Mouse (Mus musculus) limb, embryonic 14.5 days (tissue): ENCODE results near the gene P4ha2. TPM values are rescaled to one million over a fixed set of nuclear protein-coding genes. Genes with fewer than 3 reads are reported as not detected.

Experiments
- ATAC-seq: fragments of 200-750 bp; cut with Nextera tagmentation; 2 replicates; pipeline ENCODE4 v1.8.0; 2017; ENCODE audit warnings: low read depth, moderate number of reproducible peaks, moderate TSS enrichment; ENCODE audit not compliant: low FRiP score
- DNase-seq: peaks from one replicate; pipeline ENCODE4 v3.0.0-alpha.2; 2015; ENCODE audit warnings: low spot score
- H3K27ac ChIP-seq: fragments of 300-500 bp; sonication (generic); replicated peaks from 2 replicates; pipeline ENCODE4 v1.5.1; 2014; ENCODE audit warnings: low read depth, mild to moderate bottlenecking, low read length, moderate library complexity, mixed read lengths
- H3K27me3 ChIP-seq: fragments of 300-500 bp; sonication (generic); 2 replicates; pipeline ENCODE4 v1.6.1; 2014; ENCODE audit warnings: low read length, mixed read lengths; ENCODE audit not compliant: control insufficient read depth, insufficient read depth
- H3K36me3 ChIP-seq: fragments of 300-500 bp; sonication (generic); 2 replicates; pipeline ENCODE4 v1.6.1; 2014; ENCODE audit warnings: mild to moderate bottlenecking, low read length, moderate library complexity, mixed read lengths; ENCODE audit not compliant: control insufficient read depth, insufficient read depth
- H3K4me1 ChIP-seq: fragments of 300-500 bp; sonication (generic); 2 replicates; pipeline ENCODE4 v1.6.1; 2014; ENCODE audit warnings: antibody characterized with exemption, low read length, mixed read lengths; ENCODE audit not compliant: control insufficient read depth, insufficient read depth
- H3K4me2 ChIP-seq: fragments of 300-500 bp; sonication (generic); replicated peaks from 2 replicates; pipeline ENCODE4 v1.6.1; 2014; ENCODE audit warnings: low read depth, mild to moderate bottlenecking, low read length, moderate library complexity; ENCODE audit not compliant: severe bottlenecking
- H3K4me3 ChIP-seq: fragments of 300-500 bp; sonication (generic); replicated peaks from 2 replicates; pipeline ENCODE4 v1.5.1; 2014; ENCODE audit warnings: low read length
- H3K9ac ChIP-seq: fragments of 300-500 bp; sonication (generic); 2 replicates; pipeline ENCODE4 v1.6.1; 2014; ENCODE audit warnings: mild to moderate bottlenecking, low read depth, low read length, moderate library complexity; ENCODE audit not compliant: severe bottlenecking
- H3K9me3 ChIP-seq: fragments of 300-500 bp; sonication (generic); 2 replicates; pipeline ENCODE4 v1.6.1; 2016; ENCODE audit warnings: low read length; ENCODE audit not compliant: control insufficient read depth
- POLR2A ChIP-seq: fragments of 200-500 bp; IDR thresholded peaks from 2 replicates; pipeline ENCODE4 v1.8.0; 2012; ENCODE audit warnings: inconsistent platforms, mild to moderate bottlenecking, moderate library complexity, borderline replicate concordance; ENCODE audit not compliant: insufficient read depth, insufficient read length; ENCODE audit errors: extremely low read depth
- WGBS: fragments of 180-500 bp; shearing (Covaris S2); extraction: QIAGEN DNeasy Blood & Tissue Kit; methylation state at CpG from one replicate; pipeline ENCODE4 v1.1.7; 2014; 5-methylcytosine and 5-hydroxymethylcytosine counted together
- polyA plus RNA-seq, 2 experiments: library from polyadenylated mRNA; depleted of rRNA in 1 of 2; stranded (reverse) in 1 of 2; unstranded in 1 of 2; fragments of >200 nt; fragmentation: Nextera tagmentation in 1 of 2; extraction: Ambion mirVana in 1 of 2; gene quantifications; 2 replicates each; pipeline versions ENCODE4 v1.2.1 to v1.2.3; 2012 to 2014

P4ha2 gene
- 106 TPM in 2 replicates for polyA plus RNA-seq (2012; rRNA removed)
- 83.3 and 94.1 TPM in 2 replicates for polyA plus RNA-seq (2014; fragmentation: Nextera tagmentation; extraction: Ambion mirVana)

DNA sequence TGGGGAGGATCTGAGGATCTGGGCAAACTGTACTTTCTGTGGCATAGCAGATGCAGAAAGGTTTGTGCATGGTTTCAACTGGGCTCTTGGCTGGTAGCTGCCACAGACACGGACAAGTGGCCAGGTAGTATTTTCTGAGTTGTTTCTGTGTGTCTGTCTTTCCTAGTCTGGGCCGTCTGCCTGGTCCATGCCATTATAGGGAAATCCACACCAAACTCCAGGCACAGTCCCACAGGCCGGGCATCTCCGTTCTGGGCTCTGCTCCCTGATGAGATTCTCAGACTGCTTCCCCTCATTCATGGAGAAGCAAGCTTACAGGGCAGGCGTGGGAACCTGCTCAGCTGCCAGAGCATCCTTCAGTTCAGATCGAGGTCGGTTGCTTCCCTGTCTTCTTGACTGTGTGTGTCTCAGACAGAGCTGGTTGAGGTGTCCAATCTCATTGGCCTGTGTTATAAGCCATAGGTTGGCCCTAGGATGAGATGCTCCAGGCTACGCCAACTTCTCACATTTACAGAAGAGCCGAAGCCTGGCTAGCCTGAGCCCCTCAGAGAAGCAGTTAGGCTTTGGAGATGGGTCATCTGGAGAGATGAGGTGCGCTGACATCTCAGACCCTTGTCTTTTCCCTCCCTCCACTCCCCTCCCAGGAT, at the start of gene P4ha2:
TSS of gene P4ha2 (plus strand) at position 51 of the 647 bp plus-strand sequence.
- no peak for TF ChIP-seq POLR2A
- DNase-seq (no peak), ATAC-seq (no peak; the same call in none of the 2 replicates)
- peak within 1 kb of the TSS; percentile 99 for H3K4me2 ChIP-seq
- H3K27me3 ChIP-seq = no peaks in the 10 kb centered on the region
- H3K9ac ChIP-seq = peak within 1 kb of the TSS; percentile 76
- H3K4me1 ChIP-seq = peaks cover 20% of the 10 kb centered on the region
- no peaks in the 10 kb centered on the region for H3K9me3 ChIP-seq
- peak within 1 kb of the TSS; percentile 61; the same call in 1 of the 2 replicates for H3K27ac ChIP-seq
- WGBS = 42% methylated on average over 10 of the region's 10 CpGs
- peak within 1 kb of the TSS; percentile 74 for H3K4me3 ChIP-seq
- peaks cover 6% of the 10 kb centered on the region; the same call in 1 of the 2 replicates for H3K36me3 ChIP-seq

DNA sequence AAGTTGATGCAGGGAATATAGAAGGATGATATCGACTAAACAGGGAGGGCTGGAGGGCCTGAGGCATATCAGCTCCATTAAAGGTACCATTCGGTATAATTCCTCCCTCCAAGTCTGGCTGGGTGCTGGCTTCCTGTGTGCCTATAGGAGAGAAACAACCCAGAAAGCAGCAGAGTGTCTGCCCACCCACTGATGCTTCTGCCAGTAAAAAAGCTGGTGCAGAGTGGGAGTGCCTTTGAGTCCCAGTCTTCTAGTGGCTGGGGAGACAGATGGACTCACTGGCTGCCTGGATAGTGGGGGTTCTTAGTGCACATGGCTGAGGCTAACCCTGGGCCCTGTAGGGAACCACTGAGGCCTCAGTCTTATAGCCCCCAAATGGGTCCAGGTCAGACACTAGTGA, 49.7 kb upstream of the P4ha2 start:
- Histone ChIP-seq H3K27ac (no peak overlapping the region), H3K9me3 (no peaks in the 10 kb centered on the region), H3K9ac (no peak overlapping the region), H3K4me1 (no peaks in the 10 kb centered on the region), H3K4me2 (no peak overlapping the region), H3K36me3 (peaks cover 34% of the 10 kb centered on the region), H3K27me3 (no peaks in the 10 kb centered on the region), H3K4me3 (no peak overlapping the region)
- ATAC-seq (no peak), DNase-seq (no peak)
- TF ChIP-seq POLR2A = no peak
- WGBS = 78% methylated on average over 2 of the region's 2 CpGs

DNA sequence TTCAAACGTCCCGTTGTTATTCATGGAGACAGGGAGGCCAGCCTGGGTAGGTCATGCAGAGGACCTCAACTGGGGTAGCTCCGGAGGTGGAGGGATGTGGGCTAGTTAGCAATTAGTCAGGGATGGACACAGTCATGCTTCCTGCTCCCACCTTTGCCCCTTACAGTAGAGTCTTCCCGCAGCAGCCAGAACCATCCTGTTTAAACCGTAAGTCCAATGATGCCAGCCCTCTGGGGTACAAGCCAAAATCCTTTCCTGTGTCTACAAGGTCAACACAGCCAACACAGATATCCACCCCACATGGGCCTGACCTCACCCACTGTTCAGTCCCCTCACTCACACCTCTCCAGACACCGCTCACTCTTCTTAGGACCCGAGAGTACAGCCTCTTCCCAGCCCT, 48.7 kb upstream of the P4ha2 start:
- Histone ChIP-seq H3K27me3 (no peaks in the 10 kb centered on the region), H3K4me3 (no peak overlapping the region), H3K27ac (no peak overlapping the region), H3K4me2 (no peak overlapping the region), H3K36me3 (peaks cover 43% of the 10 kb centered on the region), H3K9ac (no peak overlapping the region), H3K4me1 (no peaks in the 10 kb centered on the region), H3K9me3 (no peaks in the 10 kb centered on the region)
- no peak for ATAC-seq
- DNase-seq = no peak
- 84% methylated on average over 7 of the region's 7 CpGs for WGBS
- TF ChIP-seq POLR2A = no peak

DNA sequence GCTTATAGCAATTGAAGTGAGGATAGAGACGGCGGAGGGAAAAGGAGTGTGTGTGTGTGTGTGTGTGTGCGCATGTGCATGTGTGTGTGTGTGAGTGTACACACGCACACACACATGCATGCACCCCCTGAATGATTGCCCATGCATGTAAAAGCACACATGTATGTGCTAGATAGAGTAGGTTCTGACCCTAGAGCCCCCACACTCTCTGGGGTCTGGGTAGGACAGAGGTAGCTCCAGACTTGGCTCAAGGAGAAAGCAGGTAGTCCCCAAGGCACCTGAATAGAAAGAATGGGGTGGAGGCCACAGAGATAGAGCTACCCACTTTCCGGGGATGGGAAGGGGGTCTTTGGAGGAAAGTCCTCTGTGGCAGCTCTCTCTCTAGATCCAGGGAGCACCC, 47.8 kb upstream of the P4ha2 start:
- Histone ChIP-seq H3K27me3 (no peaks in the 10 kb centered on the region), H3K9ac (no peak overlapping the region), H3K4me2 (no peak overlapping the region), H3K4me3 (no peak overlapping the region), H3K4me1 (peaks cover 5% of the 10 kb centered on the region), H3K36me3 (peaks cover 47% of the 10 kb centered on the region), H3K27ac (no peak overlapping the region), H3K9me3 (no peaks in the 10 kb centered on the region)
- TF ChIP-seq POLR2A = no peak
- DNase-seq (no peak), ATAC-seq (no peak)
- 91% methylated on average over 5 of the region's 5 CpGs for WGBS

DNA sequence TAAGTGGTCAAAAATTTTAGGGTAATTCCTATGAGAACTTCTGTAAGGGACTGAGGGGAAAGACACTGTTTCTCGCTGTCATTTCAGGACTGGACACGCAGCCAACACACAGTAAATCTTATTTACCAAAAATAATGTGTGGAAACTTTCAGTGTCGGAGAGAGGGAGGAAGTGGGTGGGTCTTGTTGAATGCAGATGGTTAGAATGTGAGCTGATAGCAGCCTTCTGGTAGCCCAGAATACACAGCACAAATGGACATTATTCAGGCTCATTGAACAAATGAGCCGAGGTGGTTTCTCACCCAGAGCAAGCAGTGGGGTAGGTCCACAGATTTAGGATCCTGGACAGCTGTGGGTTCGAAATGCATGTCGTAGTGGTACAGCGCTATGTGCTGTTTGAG, 46.8 kb upstream of the P4ha2 start:
- no peak overlapping the region for H3K27ac ChIP-seq
- no peak overlapping the region for H3K9ac ChIP-seq
- DNase-seq (no peak), ATAC-seq (no peak)
- peaks cover 15% of the 10 kb centered on the region for H3K4me1 ChIP-seq
- H3K9me3 ChIP-seq = no peaks in the 10 kb centered on the region
- no peak overlapping the region for H3K4me3 ChIP-seq
- no peak for TF ChIP-seq POLR2A
- no peaks in the 10 kb centered on the region for H3K27me3 ChIP-seq
- peaks cover 47% of the 10 kb centered on the region for H3K36me3 ChIP-seq
- 90% methylated on average over 7 of the region's 7 CpGs for WGBS
- no peak overlapping the region for H3K4me2 ChIP-seq
